Mouse (Mus musculus) stomach, embryonic 15.5 days (tissue): ENCODE results near the gene Myl3. TPM values are rescaled to one million over a fixed set of nuclear protein-coding genes. Genes with fewer than 3 reads are reported as not detected.

ENCODE experiments used
- ATAC-seq: fragments of 200-750 bp; cut with Nextera tagmentation; 2 replicates; pipeline ENCODE4 v1.8.0; 2017; ENCODE audit warnings: low read depth, moderate number of reproducible peaks, moderate TSS enrichment; ENCODE audit not compliant: insufficient read depth, low FRiP score
- H3K27ac ChIP-seq: fragments of 300-500 bp; sonication (generic); 2 replicates; pipeline ENCODE4 v1.5.1; 2015; ENCODE audit warnings: mild to moderate bottlenecking, inconsistent platforms
- H3K27me3 ChIP-seq: fragments of 300-500 bp; sonication (generic); replicated peaks from 2 replicates; pipeline ENCODE4 v1.6.1; 2015; ENCODE audit warnings: inconsistent platforms
- H3K36me3 ChIP-seq: fragments of 300-500 bp; sonication (generic); 2 replicates; pipeline ENCODE4 v1.6.1; 2015; ENCODE audit warnings: inconsistent platforms
- H3K4me1 ChIP-seq: fragments of 300-500 bp; sonication (generic); 2 replicates; pipeline ENCODE4 v1.6.1; 2015; ENCODE audit warnings: inconsistent platforms
- H3K4me2 ChIP-seq: fragments of 300-500 bp; sonication (generic); 2 replicates; pipeline ENCODE4 v1.6.1; 2015; ENCODE audit warnings: mild to moderate bottlenecking, inconsistent platforms
- H3K4me3 ChIP-seq: fragments of 300-500 bp; sonication (generic); replicated peaks from 2 replicates; pipeline ENCODE4 v1.5.1; 2015; ENCODE audit warnings: inconsistent platforms
- H3K9ac ChIP-seq: fragments of 300-500 bp; sonication (generic); 2 replicates; pipeline ENCODE4 v1.6.1; 2015; ENCODE audit warnings: inconsistent platforms
- H3K9me3 ChIP-seq: fragments of 300-500 bp; sonication (generic); 2 replicates; pipeline ENCODE4 v1.6.1; 2016; ENCODE audit warnings: inconsistent platforms
- WGBS: fragments of 180-500 bp; shearing (Covaris S2); methylation state at CpG from one replicate; pipeline ENCODE4 v1.1.7; 2015; 5-methylcytosine and 5-hydroxymethylcytosine counted together
- polyA plus RNA-seq: library from polyadenylated mRNA; unstranded; fragments of >200 nt; fragmentation: Nextera tagmentation; extraction: Ambion mirVana; gene quantifications from 2 replicates; pipeline ENCODE4 v1.2.1, GENCODE M21; 2015

The Myl3 gene
- polyA plus RNA-seq, 1 experiment from 2014 or later: 2.6 TPM

DNA sequence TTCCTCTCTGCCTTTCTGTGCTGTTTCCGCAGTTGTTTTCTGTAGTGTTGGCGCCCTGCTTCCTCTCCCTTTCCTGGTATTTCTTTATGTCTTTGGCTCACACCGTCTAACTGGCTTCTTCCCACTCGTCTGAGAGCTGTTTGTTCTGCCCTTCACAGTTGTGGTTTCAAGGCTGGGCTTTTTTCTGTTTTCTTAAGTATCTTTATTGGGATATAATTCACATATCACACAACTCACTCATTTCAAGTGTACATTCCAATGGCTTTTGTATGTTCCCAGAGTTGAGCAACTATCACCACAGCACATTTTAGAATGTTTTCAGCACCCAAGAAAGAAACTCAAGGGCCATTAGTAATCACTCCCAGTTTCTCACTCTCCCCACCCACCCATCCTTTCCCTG, 48.8 kb downstream of the Myl3 start:
- no peak overlapping the region for H3K9ac ChIP-seq
- H3K4me3 ChIP-seq: no peak overlapping the region
- H3K4me2 ChIP-seq: no peak overlapping the region
- no peaks in the 10 kb centered on the region for H3K4me1 ChIP-seq
- H3K36me3 ChIP-seq: no peaks in the 10 kb centered on the region
- no peak for ATAC-seq
- no peaks in the 10 kb centered on the region for H3K9me3 ChIP-seq
- H3K27me3 ChIP-seq: no peaks in the 10 kb centered on the region
- 57% methylated on average over 4 of the region's 4 CpGs for WGBS
- no peak overlapping the region for H3K27ac ChIP-seq

DNA sequence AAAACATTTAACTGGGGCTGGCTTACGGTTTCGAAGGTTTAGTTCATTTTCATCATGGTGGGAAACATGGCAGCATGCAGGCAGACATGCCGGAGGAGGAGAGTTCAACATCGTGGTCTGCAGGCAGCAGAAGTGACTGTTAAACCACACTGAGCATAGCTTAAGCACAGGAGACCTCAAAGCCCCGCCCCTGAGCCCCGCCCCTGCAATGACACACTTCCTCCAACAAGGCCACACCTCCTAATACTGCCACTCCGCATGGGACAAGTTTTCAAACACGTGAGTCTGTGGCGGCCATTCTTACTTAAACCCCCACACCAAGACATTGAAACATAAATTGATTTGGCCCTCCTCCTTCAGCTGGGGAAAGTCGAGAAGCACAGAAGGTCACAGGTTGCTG, 55.4 kb downstream of the Myl3 start:
- ATAC-seq: no peak
- no peak overlapping the region for H3K27ac ChIP-seq
- H3K4me2 ChIP-seq: no peak overlapping the region
- H3K36me3 ChIP-seq: no peaks in the 10 kb centered on the region
- H3K27me3 ChIP-seq: no peaks in the 10 kb centered on the region
- 76% methylated on average over 10 of the region's 10 CpGs for WGBS
- no peak overlapping the region for H3K4me3 ChIP-seq
- H3K4me1 ChIP-seq: no peaks in the 10 kb centered on the region
- no peaks in the 10 kb centered on the region for H3K9me3 ChIP-seq
- no peak overlapping the region for H3K9ac ChIP-seq

DNA sequence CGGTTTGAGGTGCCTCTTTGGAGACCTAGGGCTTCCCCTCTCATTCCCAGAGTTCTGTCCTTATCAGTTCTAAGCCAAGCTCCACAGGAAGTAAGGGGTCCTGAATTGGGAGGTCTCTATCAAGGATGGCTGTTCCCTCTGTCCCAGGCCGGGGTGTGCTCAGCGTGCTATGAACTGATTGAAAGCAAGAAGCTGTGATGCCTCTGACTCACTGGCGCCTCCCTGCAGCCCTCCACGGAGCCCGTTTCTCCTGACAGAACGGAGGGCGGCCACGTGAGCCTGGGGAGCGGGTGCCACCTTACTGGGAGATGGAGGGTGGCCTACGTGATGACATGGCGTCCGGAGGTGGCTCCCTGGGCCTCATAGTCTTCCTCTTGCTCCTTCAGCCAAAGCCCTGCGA, 56.2 kb downstream of the Myl3 start, which contains the start of gene Prss42:
Gene Prss42, plus strand, starts transcription at position 301 of the 400 bp plus-strand sequence.
- Histone ChIP-seq H3K4me2 (no peak within 1 kb of the TSS), H3K9me3 (no peaks in the 10 kb centered on the region), H3K27me3 (no peaks in the 10 kb centered on the region), H3K4me3 (no peak within 1 kb of the TSS), H3K9ac (no peak within 1 kb of the TSS), H3K27ac (no peak within 1 kb of the TSS), H3K36me3 (no peaks in the 10 kb centered on the region), H3K4me1 (no peaks in the 10 kb centered on the region)
- WGBS: 91% methylated on average over 14 of the region's 14 CpGs
- no peak for ATAC-seq

DNA sequence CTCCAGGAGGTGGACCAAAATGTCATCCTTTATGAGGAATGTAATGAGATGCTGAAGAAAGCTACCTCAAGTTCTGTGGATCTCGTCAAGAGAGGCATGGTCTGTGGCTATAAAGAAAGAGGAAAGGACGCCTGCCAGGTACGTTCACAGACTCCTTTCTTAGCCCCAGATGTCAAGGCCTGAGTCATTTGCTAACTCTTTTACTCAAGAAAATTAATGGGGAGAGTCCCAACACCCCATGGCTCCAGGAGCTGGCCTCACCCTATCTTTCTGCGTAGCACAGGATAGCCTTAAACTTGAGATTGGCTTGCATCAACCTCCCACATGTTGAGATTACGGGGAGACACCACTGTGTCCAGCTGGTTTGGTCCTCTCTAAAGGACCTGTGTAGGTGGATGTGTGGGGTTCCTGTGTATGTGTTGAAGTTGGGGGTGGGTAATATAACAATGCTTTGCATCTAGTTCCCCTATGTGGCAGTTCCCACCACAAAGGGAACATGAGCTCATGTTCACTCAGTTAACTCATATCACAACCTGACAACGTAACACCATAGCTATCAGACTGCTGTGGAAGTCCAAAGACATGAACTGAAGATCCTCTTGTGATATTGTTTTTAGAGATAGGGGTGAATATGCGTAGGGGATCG, 59.3 kb downstream of the Myl3 start:
- Histone ChIP-seq H3K27ac (no peak overlapping the region), H3K9me3 (no peaks in the 10 kb centered on the region), H3K9ac (no peak overlapping the region), H3K27me3 (no peaks in the 10 kb centered on the region), H3K4me1 (no peaks in the 10 kb centered on the region), H3K4me2 (no peak overlapping the region), H3K36me3 (no peaks in the 10 kb centered on the region), H3K4me3 (no peak overlapping the region)
- WGBS: 83% methylated on average over 8 of the region's 8 CpGs
- ATAC-seq: no peak

DNA sequence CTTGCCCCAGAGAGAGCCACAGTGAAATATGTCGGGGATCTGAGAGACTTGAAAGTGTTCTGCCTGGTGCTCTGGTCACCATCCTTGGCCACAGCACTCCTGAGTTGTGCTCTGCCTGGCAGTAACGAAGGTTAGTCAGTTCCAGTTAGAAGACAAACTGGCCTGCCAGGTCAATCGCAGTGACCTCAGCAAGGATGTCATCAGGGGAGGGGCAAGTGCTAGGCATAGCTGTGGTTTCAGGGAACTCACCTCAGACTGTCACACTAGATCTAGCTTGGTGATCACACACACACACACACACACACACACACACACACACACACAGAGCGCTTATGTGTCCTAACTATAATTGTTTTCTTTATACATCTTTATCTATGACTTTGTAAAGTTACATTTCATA, 61.6 kb downstream of the Myl3 start:
- 59% methylated on average over 4 of the region's 4 CpGs for WGBS
- no peaks in the 10 kb centered on the region for H3K4me1 ChIP-seq
- H3K4me2 ChIP-seq: no peak overlapping the region
- H3K27me3 ChIP-seq: no peaks in the 10 kb centered on the region
- H3K9ac ChIP-seq: no peak overlapping the region
- H3K36me3 ChIP-seq: no peaks in the 10 kb centered on the region
- no peak overlapping the region for H3K27ac ChIP-seq
- ATAC-seq: no peak
- H3K9me3 ChIP-seq: no peaks in the 10 kb centered on the region
- H3K4me3 ChIP-seq: no peak overlapping the region

DNA sequence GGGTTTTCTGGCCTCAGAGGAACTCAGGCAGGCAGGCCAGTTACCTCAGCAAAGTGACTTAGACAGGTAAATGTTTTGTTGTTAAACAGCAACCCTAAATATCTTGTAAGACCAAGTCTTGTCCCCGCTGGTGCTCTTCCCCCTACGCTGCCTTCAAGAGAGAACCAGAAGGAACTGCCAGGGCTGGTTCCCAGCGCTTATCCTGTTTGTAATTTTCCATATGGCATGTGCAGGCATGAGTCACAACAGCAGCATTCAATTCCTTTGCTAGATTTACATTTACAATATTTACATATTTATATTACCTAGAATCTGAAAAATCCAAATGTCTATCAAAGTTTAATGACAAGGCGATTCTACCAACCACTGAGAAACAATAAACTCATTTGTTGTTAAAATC, 68.4 kb downstream of the Myl3 start:
- Histone ChIP-seq H3K27ac (no peak overlapping the region), H3K4me2 (no peak overlapping the region), H3K36me3 (no peaks in the 10 kb centered on the region), H3K9ac (no peak overlapping the region), H3K9me3 (no peaks in the 10 kb centered on the region), H3K4me3 (no peak overlapping the region), H3K4me1 (no peaks in the 10 kb centered on the region), H3K27me3 (no peaks in the 10 kb centered on the region)
- 74% methylated on average over 4 of the region's 4 CpGs for WGBS
- ATAC-seq: no peak

DNA sequence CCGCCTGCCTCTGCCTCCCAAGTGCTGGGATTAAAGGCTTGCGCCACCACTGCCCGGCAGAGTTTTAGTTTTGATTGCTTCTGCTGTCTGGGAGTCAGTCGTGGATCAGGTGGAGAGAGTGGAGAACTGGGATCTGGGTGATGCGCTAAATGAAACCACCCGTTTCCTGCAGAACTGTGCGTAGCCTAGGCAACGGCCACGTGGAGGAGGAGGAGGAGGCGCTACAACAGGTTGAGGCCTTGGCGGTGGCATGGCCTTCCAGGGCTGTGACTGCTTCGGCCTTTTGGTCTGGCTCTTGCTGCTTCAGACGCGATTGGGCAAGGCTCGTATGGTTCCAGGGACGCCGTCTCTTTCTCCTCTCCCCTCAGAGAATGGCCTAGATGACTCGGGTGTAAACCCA, 72.1 kb downstream of the Myl3 start, which contains the start of gene Prss44:
Gene Prss44, plus strand, starts transcription at position 206 of the 400 bp plus-strand sequence.
- WGBS: 57% methylated on average over 18 of the region's 18 CpGs
- Histone ChIP-seq H3K4me2 (no peak within 1 kb of the TSS), H3K9ac (no peak within 1 kb of the TSS), H3K4me3 (no peak within 1 kb of the TSS), H3K9me3 (no peaks in the 10 kb centered on the region), H3K27ac (no peak within 1 kb of the TSS), H3K27me3 (no peaks in the 10 kb centered on the region), H3K4me1 (no peaks in the 10 kb centered on the region), H3K36me3 (no peaks in the 10 kb centered on the region)
- ATAC-seq: no peak

Other genes starting within 250 kb of the Myl3 start
- gene Setd2, start 209.3 kb upstream of the Myl3 start, polyA plus RNA-seq: 31.1 and 31.9 TPM in 2 replicates
- 28.5 and 30.5 TPM in 2 replicates for gene Nradd, start 117.4 kb upstream of the Myl3 start, polyA plus RNA-seq
- gene Nbeal2, start 87.7 kb upstream of the Myl3 start, polyA plus RNA-seq: 6.2 and 6.9 TPM in 2 replicates
- gene Ccdc12, start 85.4 kb upstream of the Myl3 start, polyA plus RNA-seq: 146 and 160 TPM in 2 replicates
- 23.9 and 24.3 TPM in 2 replicates for gene Pth1r, start 5.3 kb downstream of the Myl3 start, polyA plus RNA-seq
- not detected in 2 replicates for gene Prss42, start 56.3 kb downstream of the Myl3 start, polyA plus RNA-seq
- gene Prss44, start 72.1 kb downstream of the Myl3 start, polyA plus RNA-seq: not detected in 2 replicates
- gene Prss43, start 84.8 kb downstream of the Myl3 start, polyA plus RNA-seq: not detected in 2 replicates
- gene Prss45, start 92.7 kb downstream of the Myl3 start, polyA plus RNA-seq: not detected in 2 replicates
- gene Prss46, start 102.6 kb downstream of the Myl3 start, polyA plus RNA-seq: not detected in 2 replicates
- 0.98 and 1.5 TPM in 2 replicates for gene Prss50, start 116.1 kb downstream of the Myl3 start, polyA plus RNA-seq
- gene Als2cl, start 138.0 kb downstream of the Myl3 start, polyA plus RNA-seq: 6.0 and 7.2 TPM in 2 replicates
- gene Tmie, start 138.3 kb downstream of the Myl3 start, polyA plus RNA-seq: 1.8 TPM in 2 replicates
- gene Fam240a, start 175.0 kb downstream of the Myl3 start, polyA plus RNA-seq: not detected in 2 replicates
- gene Tdgf1, start 204.3 kb downstream of the Myl3 start, polyA plus RNA-seq: not detected in 2 replicates
- 0.18 TPM in 1 of 2 replicates, not detected in the other for gene Lrrc2, start 209.7 kb downstream of the Myl3 start, polyA plus RNA-seq
- 0.45 and 1.1 TPM in 2 replicates for gene Rtp3, start 248.7 kb downstream of the Myl3 start, polyA plus RNA-seq